Mouse (Mus musculus) testis, adult 2 months (tissue): Measurements from ENCODE around the gene Ddx31.

Experiments used
- CTCF ChIP-seq: fragments of 200-500 bp; IDR thresholded peaks from 2 replicates; pipeline ENCODE4 v1.5.1; 2012; ENCODE audit warnings: low read depth, mild to moderate bottlenecking, inconsistent platforms, low read length, moderate library complexity; ENCODE audit not compliant: control insufficient read depth, insufficient read depth, insufficient replicate concordance
- POLR2A ChIP-seq: fragments of 200-500 bp; IDR thresholded peaks from 2 replicates; pipeline ENCODE4 v1.6.1; 2012; ENCODE audit warnings: low read depth, mild to moderate bottlenecking, inconsistent platforms, low read length, moderate library complexity; ENCODE audit not compliant: control insufficient read depth

DNA sequence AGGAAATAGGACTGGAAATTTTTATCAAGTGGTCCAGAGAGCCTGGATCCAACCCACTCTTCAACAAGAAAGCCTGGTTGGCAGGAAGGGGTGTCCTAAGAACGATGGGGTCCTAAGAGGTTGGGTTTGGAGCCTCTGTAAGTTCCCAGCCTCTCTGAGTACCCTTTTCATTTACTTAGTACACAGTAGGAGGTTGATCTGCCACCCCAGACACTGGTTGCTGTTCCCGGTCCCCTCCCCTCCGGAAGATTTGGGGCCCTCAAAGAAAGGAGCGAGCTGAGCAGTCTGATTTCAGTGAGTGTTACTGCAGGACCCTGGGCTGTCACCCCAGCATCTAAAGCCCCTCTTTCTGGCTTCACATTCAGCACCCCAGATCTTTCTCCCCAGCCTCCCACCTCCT, 78.8 kb downstream of the Ddx31 start:
- TF ChIP-seq POLR2A, result no peak
- TF ChIP-seq CTCF, result no peak
